Mouse (Mus musculus) myocyte (in vitro differentiated cells): Measurements from ENCODE around the gene Alox15. TPM values are rescaled to one million over a fixed set of nuclear protein-coding genes. Genes with fewer than 3 reads are reported as not detected.
"Not testable (repeated sequence)": the region's sequence is repeated elsewhere in the genome, so short reads cannot be mapped to it uniquely, and the experiment has no call there.

ENCODE experiments used
- H3K27me3 ChIP-seq: one replicate; pipeline ENCODE4 v1.6.1; 2011; ENCODE audit not compliant: control insufficient read depth, insufficient read depth, insufficient read length
- H3K36me3 ChIP-seq: one replicate; pipeline ENCODE4 v1.6.1; 2011; ENCODE audit not compliant: control insufficient read depth, insufficient read depth
- H3K4me2 ChIP-seq: one replicate; pipeline ENCODE4 v1.6.1; 2011; ENCODE audit warnings: low read depth, control low read depth
- H3K4me3 ChIP-seq: one replicate; pipeline ENCODE4 v1.5.1; 2011; ENCODE audit warnings: mild to moderate bottlenecking, control low read depth, moderate library complexity
- H3K79me2 ChIP-seq: one replicate; pipeline ENCODE4 v1.6.1; 2011; ENCODE audit not compliant: control insufficient read depth, insufficient read depth
- H3ac ChIP-seq: one replicate; pipeline ENCODE4 v1.6.1; 2011; ENCODE audit not compliant: control insufficient read depth, insufficient read length
- CEBPB ChIP-seq: IDR thresholded peaks from 2 replicates; pipeline ENCODE4 v1.6.1; 2011; ENCODE audit warnings: mild to moderate bottlenecking, moderate library complexity; ENCODE audit not compliant: poor library complexity, insufficient read depth, severe bottlenecking
- E2F4 ChIP-seq: IDR thresholded peaks from one replicate; pipeline ENCODE4 v1.6.1; 2011; ENCODE audit warnings: mild to moderate bottlenecking, control low read depth, moderate library complexity; ENCODE audit not compliant: insufficient read depth
- MAX ChIP-seq: IDR thresholded peaks from one replicate; pipeline ENCODE4 v1.6.1; 2011; ENCODE audit warnings: low read depth, mild to moderate bottlenecking, control low read depth
- MYOD1 ChIP-seq, 3 experiments: IDR thresholded peaks; one replicate each; pipeline ENCODE4 v1.6.1; 2011; ENCODE audit warnings: control low read depth in 2 of 3, low read depth in 2 of 3, mild to moderate bottlenecking in 2 of 3, moderate library complexity in 1 of 3; ENCODE audit not compliant: insufficient read length in 2 of 3, control insufficient read depth in 1 of 3
- MYOG ChIP-seq, 3 experiments: IDR thresholded peaks; one replicate each; pipeline ENCODE4 v1.6.1; 2011; ENCODE audit warnings: control low read depth in 2 of 3, low read depth in 2 of 3, mild to moderate bottlenecking in 2 of 3; ENCODE audit not compliant: insufficient read length in 2 of 3, control insufficient read depth in 1 of 3, insufficient read depth in 1 of 3
- POLR2A ChIP-seq: IDR thresholded peaks from one replicate; pipeline ENCODE4 v1.6.1; 2011; ENCODE audit warnings: low read depth, mild to moderate bottlenecking, control low read depth, moderate library complexity; ENCODE audit not compliant: insufficient read length
- POLR2AphosphoS2 ChIP-seq: IDR thresholded peaks from one replicate; pipeline ENCODE4 v1.6.1; 2011; ENCODE audit warnings: low read depth, control low read depth; ENCODE audit not compliant: insufficient read length
- REST ChIP-seq: IDR thresholded peaks from one replicate; pipeline ENCODE4 v1.6.1; 2011; ENCODE audit warnings: mild to moderate bottlenecking, control low read depth, moderate library complexity; ENCODE audit not compliant: insufficient read depth, insufficient read length
- SRF ChIP-seq: IDR thresholded peaks from one replicate; pipeline ENCODE4 v1.6.1; 2011; ENCODE audit warnings: low read depth; ENCODE audit not compliant: control insufficient read depth, insufficient read length
- TCF12 ChIP-seq: IDR thresholded peaks from one replicate; pipeline ENCODE4 v1.6.1; 2011; ENCODE audit warnings: mild to moderate bottlenecking, control low read depth; ENCODE audit not compliant: poor library complexity, insufficient read depth, severe bottlenecking
- TCF3 ChIP-seq: IDR thresholded peaks from one replicate; pipeline ENCODE4 v1.6.1; 2011; ENCODE audit warnings: low read depth, control low read depth; ENCODE audit not compliant: insufficient read length
- USF1 ChIP-seq: IDR thresholded peaks from one replicate; pipeline ENCODE4 v1.6.1; 2011; ENCODE audit warnings: low read depth, mild to moderate bottlenecking, control low read depth, moderate library complexity
- polyA plus RNA-seq: library from polyadenylated mRNA; unstranded; fragments of >200 nt; fragmentation: generic; extraction: Trizol; gene quantifications from one replicate; pipeline ENCODE4 v1.2.1, GENCODE M21; 2012; ENCODE audit warnings: missing spikeins

Gene Alox15
- polyA plus RNA-seq, 1 experiment = not detected

- no peak for TF ChIP-seq E2F4
- TF ChIP-seq TCF3 = no peak
- Histone ChIP-seq H3K36me3 (no peaks in the 10 kb centered on the region), H3K27me3 (no peaks in the 10 kb centered on the region), H3K79me2 (no peaks in the 10 kb centered on the region), H3ac (no peak overlapping the region), H3K4me2 (no peak overlapping the region), H3K4me3 (no peak overlapping the region)
Measured at GRCm38 (mm10) chr11:70380478-70381005, 28.7 kb upstream of the Alox15 start.

- H3K79me2 ChIP-seq = no peaks in the 10 kb centered on the region
- H3K4me2 ChIP-seq = no peak overlapping the region
- TF ChIP-seq MYOD1 (IDR thresholded peaks at IDR 0.05; ENCODE audit: control insufficient read depth in 1 of 3, insufficient read length in 2 of 3, low read depth in 2 of 3) = no peak
- TF ChIP-seq MAX = no peak
- no peak for TF ChIP-seq POLR2A
- TF ChIP-seq SRF = no peak
- peak; percentile 63; the same call in 1 of the 2 replicates for TF ChIP-seq CEBPB
- TF ChIP-seq USF1 = no peak
- TF ChIP-seq TCF12 = no peak
- no peak for TF ChIP-seq TCF3
- no peak overlapping the region for H3ac ChIP-seq
- H3K4me3 ChIP-seq = no peak overlapping the region
- no peaks in the 10 kb centered on the region for H3K36me3 ChIP-seq
- H3K27me3 ChIP-seq = peaks cover 17% of the 10 kb centered on the region
Measured at GRCm38 (mm10) chr11:70376054-70376453, 24.2 kb upstream of the Alox15 start.

GRCm38 (mm10) chr11:70374302-70374701 is 22.5 kb upstream of the Alox15 start:
- Histone ChIP-seq H3K27me3 (peaks cover 22% of the 10 kb centered on the region), H3K36me3 (no peaks in the 10 kb centered on the region), H3ac (no peak overlapping the region), H3K4me2 (no peak overlapping the region), H3K4me3 (no peak overlapping the region), H3K79me2 (no peaks in the 10 kb centered on the region)
- no peak for TF ChIP-seq MAX
- TF ChIP-seq POLR2AphosphoS2 = no peak
- no peak for TF ChIP-seq SRF
- no peak for TF ChIP-seq E2F4
- TF ChIP-seq REST = no peak
- TF ChIP-seq POLR2A = no peak

- Histone ChIP-seq H3ac (no peak overlapping the region), H3K4me3 (no peak overlapping the region), H3K27me3 (peaks cover 22% of the 10 kb centered on the region), H3K79me2 (no peaks in the 10 kb centered on the region), H3K36me3 (no peaks in the 10 kb centered on the region), H3K4me2 (no peak overlapping the region)
- no peak for TF ChIP-seq MAX
- TF ChIP-seq TCF3 = no peak
- no peak for TF ChIP-seq REST
- no peak for TF ChIP-seq SRF
- no peak for TF ChIP-seq CEBPB
- TF ChIP-seq POLR2A = no peak
- no peak for TF ChIP-seq MYOG (IDR thresholded peaks at IDR 0.05; ENCODE audit: control insufficient read depth in 1 of 3, insufficient read depth in 1 of 3, insufficient read length in 2 of 3, low read depth in 2 of 3)
- no peak for TF ChIP-seq MYOD1 (IDR thresholded peaks at IDR 0.05; ENCODE audit: control insufficient read depth in 1 of 3, insufficient read length in 2 of 3, low read depth in 2 of 3)
- no peak for TF ChIP-seq USF1
- no peak for TF ChIP-seq E2F4
Measured at GRCm38 (mm10) chr11:70372849-70373557, 21.2 kb upstream of the Alox15 start.

- peaks cover 22% of the 10 kb centered on the region for H3K27me3 ChIP-seq
- H3K79me2 ChIP-seq = no peaks in the 10 kb centered on the region
- no peaks in the 10 kb centered on the region for H3K36me3 ChIP-seq
- H3ac ChIP-seq = no peak overlapping the region
- H3K4me2 ChIP-seq = no peak overlapping the region
- no peak for TF ChIP-seq MYOD1 (IDR thresholded peaks at IDR 0.05; ENCODE audit: control insufficient read depth in 1 of 3, insufficient read length in 2 of 3, low read depth in 2 of 3)
- TF ChIP-seq POLR2A = no peak
- no peak for TF ChIP-seq TCF3
- no peak for TF ChIP-seq MAX
- TF ChIP-seq CEBPB = no peak
- no peak for TF ChIP-seq TCF12
- TF ChIP-seq E2F4 = no peak
- TF ChIP-seq MYOG (IDR thresholded peaks at IDR 0.05; ENCODE audit: control insufficient read depth in 1 of 3, insufficient read depth in 1 of 3, insufficient read length in 2 of 3, low read depth in 2 of 3) = no peak
- TF ChIP-seq REST = no peak
- TF ChIP-seq POLR2AphosphoS2 = no peak
- TF ChIP-seq SRF = no peak
- no peak for TF ChIP-seq USF1
- no peak overlapping the region for H3K4me3 ChIP-seq
Measured at GRCm38 (mm10) chr11:70372396-70372795, 20.6 kb upstream of the Alox15 start.

- not testable (repeated sequence) for H3ac ChIP-seq, H3K36me3 ChIP-seq, H3K79me2 ChIP-seq, H3K4me2 ChIP-seq, H3K4me3 ChIP-seq
- peaks cover 14% of the 10 kb centered on the region for H3K27me3 ChIP-seq
Measured at GRCm38 (mm10) chr11:70368626-70369025, 16.8 kb upstream of the Alox15 start.

GRCm38 (mm10) chr11:70367701-70368100 is 15.9 kb upstream of the Alox15 start:
- not testable (repeated sequence) for H3K79me2 ChIP-seq, H3K4me3 ChIP-seq, H3K36me3 ChIP-seq, H3K4me2 ChIP-seq, H3ac ChIP-seq
- peaks cover 14% of the 10 kb centered on the region for H3K27me3 ChIP-seq
